Mouse (Mus musculus): ENCODE measurements around the gene Adck2. TPM values are rescaled to one million over a fixed set of nuclear protein-coding genes. Genes with fewer than 3 reads are reported as not detected.

Gene Adck2
- polyA plus RNA-seq, 1 experiment from 2014 or later = 30.5 TPM

- Histone ChIP-seq H3K4me1 (ENCODE audit: control insufficient read depth, insufficient read depth, low read length) (peaks cover 6% of the 10 kb centered on the region), H3K4me3 (ENCODE audit: low read length) (no peak overlapping the region), H3K9ac (ENCODE audit: low read depth, low read length) (no peak overlapping the region), H3K9me3 (ENCODE audit: control insufficient read depth, low read length) (no peaks in the 10 kb centered on the region), H3K4me2 (ENCODE audit: low read depth, low read length) (no peak overlapping the region), H3K27me3 (replicated peaks; ENCODE audit: control insufficient read depth, insufficient read depth, low read length) (no peaks in the 10 kb centered on the region), H3K27ac (ENCODE audit: low read length) (no peak overlapping the region), H3K36me3 (ENCODE audit: control insufficient read depth, insufficient read depth, low read length) (0 out of 2 replicates have a peak, but pooled peaks cover 14% of the 10 kb centered on the region)
- WGBS = 86% methylated on average over 7 of the region's 7 CpGs
- no peak for ATAC-seq
Measured at GRCm38 (mm10) chr6:39579552-39579951, 5.9 kb downstream of the Adck2 start.

GRCm38 (mm10) chr6:39580558-39580957 lies 6.9 kb downstream of the Adck2 start:
- ATAC-seq = no peak
- Histone ChIP-seq H3K27me3 (replicated peaks; ENCODE audit: control insufficient read depth, insufficient read depth, low read length) (no peaks in the 10 kb centered on the region), H3K27ac (ENCODE audit: low read length) (no peak overlapping the region), H3K36me3 (ENCODE audit: control insufficient read depth, insufficient read depth, low read length) (0 out of 2 replicates have a peak, but pooled peaks cover 14% of the 10 kb centered on the region), H3K9ac (ENCODE audit: low read depth, low read length) (no peak overlapping the region), H3K9me3 (ENCODE audit: control insufficient read depth, low read length) (no peaks in the 10 kb centered on the region), H3K4me3 (ENCODE audit: low read length) (no peak overlapping the region), H3K4me1 (ENCODE audit: control insufficient read depth, insufficient read depth, low read length) (no peaks in the 10 kb centered on the region), H3K4me2 (ENCODE audit: low read depth, low read length) (no peak overlapping the region)
- WGBS = 100% methylated on average over 2 of the region's 2 CpGs

DNA sequence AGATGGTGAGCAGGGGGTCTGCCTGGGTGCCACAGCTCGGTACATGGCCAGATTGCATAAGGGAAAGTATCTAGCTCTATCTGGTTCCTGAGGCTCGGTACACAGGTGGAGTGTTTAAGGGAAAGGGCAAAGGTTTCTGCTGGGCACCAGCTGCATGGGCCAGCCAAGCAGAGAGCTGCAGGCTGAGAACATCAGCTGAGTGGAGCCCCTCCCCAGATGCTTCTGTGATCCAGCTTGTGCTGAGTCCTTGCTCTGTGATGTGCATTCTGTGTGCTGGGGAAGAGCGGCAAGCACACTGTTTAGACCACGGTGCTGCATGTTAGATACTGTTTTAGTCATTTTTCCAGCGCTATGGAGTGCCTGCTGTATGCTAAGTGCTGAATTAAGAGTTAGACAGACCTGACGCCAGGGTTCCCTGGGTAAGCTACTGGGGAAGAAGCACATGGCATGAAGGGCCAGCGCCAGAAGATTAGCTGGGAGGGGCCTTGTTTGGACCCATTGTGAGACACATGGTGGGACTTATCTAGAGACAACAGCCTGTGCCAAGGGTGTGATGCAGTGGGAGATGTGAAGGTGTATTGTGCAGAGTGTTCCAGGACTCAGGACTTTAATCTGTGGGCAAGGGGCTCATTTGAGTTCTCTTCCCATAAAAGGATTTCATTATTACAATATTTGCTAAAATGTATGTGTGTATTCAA lies 7.6 kb downstream of the Adck2 start:
- Histone ChIP-seq H3K4me2 (ENCODE audit: low read depth, low read length) (no peak overlapping the region), H3K27ac (ENCODE audit: low read length) (no peak overlapping the region), H3K9me3 (ENCODE audit: control insufficient read depth, low read length) (no peaks in the 10 kb centered on the region), H3K9ac (ENCODE audit: low read depth, low read length) (no peak overlapping the region), H3K36me3 (ENCODE audit: control insufficient read depth, insufficient read depth, low read length) (0 out of 2 replicates have a peak, but pooled peaks cover 14% of the 10 kb centered on the region), H3K4me1 (ENCODE audit: control insufficient read depth, insufficient read depth, low read length) (no peaks in the 10 kb centered on the region), H3K27me3 (replicated peaks; ENCODE audit: control insufficient read depth, insufficient read depth, low read length) (no peaks in the 10 kb centered on the region), H3K4me3 (ENCODE audit: low read length) (no peak overlapping the region)
- 74% methylated on average over 7 of the region's 7 CpGs for WGBS
- peak; percentile 33; the same call in 1 of the 2 replicates for ATAC-seq

GRCm38 (mm10) chr6:39585517-39585916 lies 11.8 kb downstream of the Adck2 start, which contains the start of gene Gm42420:
Gene Gm42420, plus strand, starts transcription at chr6:39585753.
- H3K36me3 ChIP-seq (ENCODE audit: control insufficient read depth, insufficient read depth, low read length) = peaks cover 19% of the 10 kb centered on the region
- no peak within 1 kb of the TSS for H3K9ac ChIP-seq (ENCODE audit: low read depth, low read length)
- no peaks in the 10 kb centered on the region for H3K27me3 ChIP-seq (replicated peaks; ENCODE audit: control insufficient read depth, insufficient read depth, low read length)
- no peaks in the 10 kb centered on the region for H3K9me3 ChIP-seq (ENCODE audit: control insufficient read depth, low read length)
- H3K4me1 ChIP-seq (ENCODE audit: control insufficient read depth, insufficient read depth, low read length) = no peaks in the 10 kb centered on the region
- no peak within 1 kb of the TSS for H3K4me2 ChIP-seq (ENCODE audit: low read depth, low read length)
- H3K27ac ChIP-seq (ENCODE audit: low read length) = no peak within 1 kb of the TSS
- no peak for ATAC-seq
- WGBS = 94% methylated on average over 6 of the region's 6 CpGs
- H3K4me3 ChIP-seq (ENCODE audit: low read length) = no peak within 1 kb of the TSS

- Histone ChIP-seq H3K9ac (ENCODE audit: low read depth, low read length) (no peak overlapping the region), H3K4me1 (ENCODE audit: control insufficient read depth, insufficient read depth, low read length) (peaks cover 7% of the 10 kb centered on the region), H3K9me3 (ENCODE audit: control insufficient read depth, low read length) (no peaks in the 10 kb centered on the region), H3K36me3 (ENCODE audit: control insufficient read depth, insufficient read depth, low read length) (peaks cover 3% of the 10 kb centered on the region), H3K4me2 (ENCODE audit: low read depth, low read length) (peak overlapping the region; percentile 66; the same call in 1 of the 2 replicates), H3K4me3 (ENCODE audit: low read length) (no peak overlapping the region), H3K27me3 (replicated peaks; ENCODE audit: control insufficient read depth, insufficient read depth, low read length) (no peaks in the 10 kb centered on the region), H3K27ac (ENCODE audit: low read length) (no peak overlapping the region)
- ATAC-seq = no peak
- 96% methylated on average over 4 of the region's 4 CpGs for WGBS
Measured at GRCm38 (mm10) chr6:39591481-39591880, 17.8 kb downstream of the Adck2 start.

DNA sequence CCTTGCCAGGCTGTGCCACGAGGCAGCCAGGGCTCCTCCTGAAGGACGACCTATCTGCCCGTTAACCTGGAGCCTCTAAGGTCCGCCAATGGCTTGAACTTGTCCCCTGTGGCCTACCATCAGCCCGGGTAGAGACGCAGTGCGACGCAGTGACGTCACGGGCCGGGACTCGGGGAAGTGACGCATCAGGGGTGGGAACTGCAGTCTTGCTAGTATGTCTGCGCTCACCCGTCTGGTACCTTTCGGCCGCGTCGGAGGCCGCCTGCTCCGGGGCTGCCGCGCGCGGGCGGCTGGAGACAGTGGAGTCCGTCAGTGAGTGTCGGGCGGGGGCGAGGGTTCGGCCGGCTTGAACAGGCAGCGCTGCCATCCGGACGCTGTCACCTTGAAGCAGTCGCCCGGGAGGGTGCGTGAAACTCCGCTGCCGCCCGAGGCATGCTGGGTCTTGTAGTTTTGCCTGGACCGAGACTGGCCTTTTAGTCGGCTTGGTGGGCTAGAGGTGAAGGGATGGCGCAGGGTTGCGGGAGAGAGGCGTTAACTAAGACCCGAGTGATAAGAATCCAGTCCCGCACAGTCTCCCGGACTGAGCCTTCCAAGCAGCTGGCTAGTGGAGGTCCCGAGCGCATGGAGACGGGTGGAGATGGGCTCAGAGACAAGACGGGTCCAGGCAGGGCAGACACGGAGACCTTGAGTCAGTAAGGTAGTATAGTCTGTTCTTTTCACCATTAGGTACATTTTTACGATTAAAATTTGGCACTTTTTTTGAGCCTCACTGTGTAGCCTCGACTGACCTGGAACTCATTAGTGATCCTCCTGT lies 18.9 kb downstream of the Adck2 start, which contains the start of gene Ndufb2:
TSS of gene Ndufb2 (plus strand) at position 174 of the 814 bp plus-strand sequence.
- peak within 1 kb of the TSS; percentile 92 for H3K9ac ChIP-seq (ENCODE audit: low read depth, low read length)
- no peaks in the 10 kb centered on the region for H3K9me3 ChIP-seq (ENCODE audit: control insufficient read depth, low read length)
- H3K36me3 ChIP-seq (ENCODE audit: control insufficient read depth, insufficient read depth, low read length) = no peaks in the 10 kb centered on the region
- no peaks in the 10 kb centered on the region for H3K27me3 ChIP-seq (replicated peaks; ENCODE audit: control insufficient read depth, insufficient read depth, low read length)
- under 1% methylated on average over 56 of the region's 56 CpGs for WGBS
- peak; percentile 99 for ATAC-seq
- peak within 1 kb of the TSS; percentile 85 for H3K4me3 ChIP-seq (ENCODE audit: low read length)
- peak within 1 kb of the TSS; percentile 66 for H3K4me2 ChIP-seq (ENCODE audit: low read depth, low read length)
- peaks cover 7% of the 10 kb centered on the region for H3K4me1 ChIP-seq (ENCODE audit: control insufficient read depth, insufficient read depth, low read length)
- H3K27ac ChIP-seq (ENCODE audit: low read length) = peak within 1 kb of the TSS; percentile 88

DNA sequence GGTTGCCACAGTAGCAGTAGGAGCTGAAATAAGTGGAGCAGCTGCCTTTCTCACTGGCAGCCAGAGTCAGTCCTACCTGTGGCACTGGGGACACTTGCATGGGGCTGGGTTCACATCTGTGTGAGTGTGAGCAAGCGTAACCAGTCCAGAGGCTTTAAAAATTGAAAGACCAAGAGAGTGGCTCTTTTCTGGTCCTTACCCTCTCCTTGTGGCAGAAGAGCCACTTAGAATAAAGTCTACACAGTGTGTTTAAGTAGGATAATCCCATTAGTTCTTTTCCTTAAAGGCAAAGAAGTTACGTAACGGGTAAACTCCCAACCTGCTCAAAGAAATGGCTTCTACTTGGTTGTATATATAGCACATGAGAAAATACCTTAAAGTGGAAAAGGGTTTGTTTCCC lies 27.2 kb downstream of the Adck2 start:
- Histone ChIP-seq H3K27ac (ENCODE audit: low read length) (no peak overlapping the region), H3K9ac (ENCODE audit: low read depth, low read length) (no peak overlapping the region), H3K4me1 (ENCODE audit: control insufficient read depth, insufficient read depth, low read length) (no peaks in the 10 kb centered on the region), H3K27me3 (replicated peaks; ENCODE audit: control insufficient read depth, insufficient read depth, low read length) (no peaks in the 10 kb centered on the region), H3K9me3 (ENCODE audit: control insufficient read depth, low read length) (no peaks in the 10 kb centered on the region), H3K36me3 (ENCODE audit: control insufficient read depth, insufficient read depth, low read length) (peaks cover 14% of the 10 kb centered on the region), H3K4me3 (ENCODE audit: low read length) (no peak overlapping the region), H3K4me2 (ENCODE audit: low read depth, low read length) (no peak overlapping the region)
- 96% methylated on average over 3 of the region's 3 CpGs for WGBS
- no peak for ATAC-seq

GRCm38 (mm10) chr6:39601828-39602227 lies 28.2 kb downstream of the Adck2 start:
- Histone ChIP-seq H3K4me1 (ENCODE audit: control insufficient read depth, insufficient read depth, low read length) (no peaks in the 10 kb centered on the region), H3K4me3 (ENCODE audit: low read length) (no peak overlapping the region), H3K27me3 (replicated peaks; ENCODE audit: control insufficient read depth, insufficient read depth, low read length) (no peaks in the 10 kb centered on the region), H3K9ac (ENCODE audit: low read depth, low read length) (no peak overlapping the region), H3K9me3 (ENCODE audit: control insufficient read depth, low read length) (no peaks in the 10 kb centered on the region), H3K4me2 (ENCODE audit: low read depth, low read length) (no peak overlapping the region), H3K27ac (ENCODE audit: low read length) (no peak overlapping the region), H3K36me3 (ENCODE audit: control insufficient read depth, insufficient read depth, low read length) (peaks cover 14% of the 10 kb centered on the region)
- 79% methylated on average over 3 of the region's 3 CpGs for WGBS
- ATAC-seq = no peak

GRCm38 (mm10) chr6:39604565-39604964 lies 30.9 kb downstream of the Adck2 start:
- ATAC-seq = no peak
- whole genome bisulfite sequencing = 73% methylated on average over 5 of the region's 5 CpGs
- H3K4me2 ChIP-seq (ENCODE audit: low read depth, low read length) = no peak overlapping the region

More at GRCm38 (mm10) chr6:39604565-39604964, 30.9 kb downstream of the Adck2 start:
- H3K4me1 ChIP-seq (ENCODE audit: control insufficient read depth, insufficient read depth, low read length) = 0 out of 2 replicates have a peak, but pooled peaks cover 2% of the 10 kb centered on the region
- H3K9ac ChIP-seq (ENCODE audit: low read depth, low read length) = no peak overlapping the region
- H3K27me3 ChIP-seq (replicated peaks; ENCODE audit: control insufficient read depth, insufficient read depth, low read length) = no peaks in the 10 kb centered on the region
- H3K4me3 ChIP-seq (ENCODE audit: low read length) = no peak overlapping the region
- no peak overlapping the region for H3K27ac ChIP-seq (ENCODE audit: low read length)
- peaks cover 11% of the 10 kb centered on the region for H3K36me3 ChIP-seq (ENCODE audit: control insufficient read depth, insufficient read depth, low read length)
- H3K9me3 ChIP-seq (ENCODE audit: control insufficient read depth, low read length) = no peaks in the 10 kb centered on the region
